Mouse (Mus musculus): Measurements from ENCODE around the gene Gm10490. TPM values are rescaled to one million over a fixed set of nuclear protein-coding genes. Genes with fewer than 3 reads are reported as not detected.
"Not testable (repeated sequence)": the region's sequence is repeated elsewhere in the genome, so short reads cannot be mapped to it uniquely, and the experiment has no call there.

The Gm10490 gene
- total RNA-seq (2021): not detected

- DNase-seq; intact Hi-C loops (cut with DNase I): not testable (repeated sequence)
Observed at GRCm38 (mm10) chrX:7909242-7909641, at the start of gene Gm10490. Gene Gm10490 (plus strand): TSS chrX:7909542.

- intact Hi-C loops (cut with DNase I): no loop called here
- DNase-seq: no peak
Observed at GRCm38 (mm10) chrX:7863181-7863580, 46.2 kb upstream of the Gm10490 start.

GRCm38 (mm10) chrX:7864551-7864950 lies 44.8 kb upstream of the Gm10490 start:
- DNase-seq: no peak
- intact Hi-C loops (cut with DNase I): no loop called here

- intact Hi-C loops (cut with DNase I): no loop called here
- no peak for DNase-seq
Observed at GRCm38 (mm10) chrX:7865343-7865742, 44.0 kb upstream of the Gm10490 start.

GRCm38 (mm10) chrX:7865786-7866185 lies 43.6 kb upstream of the Gm10490 start:
- intact Hi-C loops (cut with DNase I): no loop called here
- DNase-seq: no peak

GRCm38 (mm10) chrX:7867141-7867540 lies 42.2 kb upstream of the Gm10490 start:
- no peak for DNase-seq
- intact Hi-C loops (cut with DNase I): no loop called here

GRCm38 (mm10) chrX:7868506-7868905 lies 40.8 kb upstream of the Gm10490 start:
- no peak for DNase-seq
- intact Hi-C loops (cut with DNase I): no loop called here

GRCm38 (mm10) chrX:7869826-7870225 lies 39.5 kb upstream of the Gm10490 start:
- DNase-seq: no peak
- intact Hi-C loops (cut with DNase I): no loop called here

- peak; percentile 81 to 83 for DNase-seq
- intact Hi-C loops (cut with DNase I): no loop called here
Observed at GRCm38 (mm10) chrX:7878007-7878419, 31.3 kb upstream of the Gm10490 start, which contains the start of gene Pim2. Gene Pim2 (plus strand): TSS chrX:7878262.

GRCm38 (mm10) chrX:7878495-7878894 lies 30.8 kb upstream of the Gm10490 start:
- intact Hi-C loops (cut with DNase I): no loop called here
- peak in 1 of 2 experiments; percentile 8 for DNase-seq

- DNase-seq: peak; percentile 54 to 67
- intact Hi-C loops (cut with DNase I): loop anchor here (2.0 kb wide), 1 partner anchor 29 kb away; no protein-coding TSS in a partner anchor
Observed at GRCm38 (mm10) chrX:7879819-7880218, 29.5 kb upstream of the Gm10490 start.

GRCm38 (mm10) chrX:7883841-7884567 lies 25.3 kb upstream of the Gm10490 start, which contains the start of gene Slc35a2:
Gene Slc35a2 (plus strand): TSS chrX:7884028.
- peak; percentile 91 to 92 for DNase-seq
- intact Hi-C loops (cut with DNase I): no loop called here

GRCm38 (mm10) chrX:7898211-7898610 lies 11.1 kb upstream of the Gm10490 start:
- no peak for DNase-seq
- intact Hi-C loops (cut with DNase I): no loop called here

GRCm38 (mm10) chrX:7898880-7899874 lies 10.2 kb upstream of the Gm10490 start, which contains the start of the genes Pqbp1 and Timm17b:
Gene Pqbp1 (minus strand): TSS chrX:7899269.
Gene Timm17b (plus strand): TSS chrX:7899357.
- intact Hi-C loops (cut with DNase I): no loop called here
- peak; percentile 87 to 91 for DNase-seq

GRCm38 (mm10) chrX:7904441-7904840 lies 4.9 kb upstream of the Gm10490 start:
- intact Hi-C loops (cut with DNase I): no loop called here
- no peak for DNase-seq

- DNase-seq: no peak
- intact Hi-C loops (cut with DNase I): no loop called here
Observed at GRCm38 (mm10) chrX:7907735-7908134, 1.6 kb upstream of the Gm10490 start, which contains the start of gene Gm10491. Gene Gm10491 (minus strand): TSS chrX:7907835.

GRCm38 (mm10) chrX:7910473-7910872 lies 1.1 kb downstream of the Gm10490 start:
- intact Hi-C loops (cut with DNase I): loop anchor here (10.0 kb wide), 1 partner anchor 204 kb away; no protein-coding TSS in a partner anchor
- peak in 1 of 2 experiments; percentile 9 for DNase-seq

GRCm38 (mm10) chrX:7915669-7916068 lies 6.3 kb downstream of the Gm10490 start:
- intact Hi-C loops (cut with DNase I): loop anchor here (1.0 to 10.0 kb wide), 2 partner anchors 102 to 199 kb away; no protein-coding TSS in a partner anchor
- DNase-seq: peak; percentile 21 to 49

- DNase-seq: not testable (repeated sequence)
- intact Hi-C loops (cut with DNase I): loop anchor here (10.0 kb wide), 1 partner anchor 197 kb away; no protein-coding TSS in a partner anchor
Observed at GRCm38 (mm10) chrX:7917960-7918359, 8.6 kb downstream of the Gm10490 start.

- DNase-seq: no peak
- intact Hi-C loops (cut with DNase I): loop anchor here (10.0 kb wide), 1 partner anchor 195 kb away; no protein-coding TSS in a partner anchor
Observed at GRCm38 (mm10) chrX:7919601-7920383, 10.4 kb downstream of the Gm10490 start, which contains the start of gene Pcsk1n. Gene Pcsk1n (plus strand): TSS chrX:7919822.

All from heart, postnatal 10 days (tissue).